Mouse (Mus musculus) embryonic facial prominence, embryonic 11.5 days (tissue): ENCODE measurements around the gene Caskin2. TPM values are rescaled to one million over a fixed set of nuclear protein-coding genes. Genes with fewer than 3 reads are reported as not detected.

Experiments used
- ATAC-seq: fragments of 200-750 bp; cut with Nextera tagmentation; replicated peaks from 2 replicates; pipeline ENCODE4 v1.8.0; 2017; ENCODE audit warnings: low read depth; ENCODE audit not compliant: insufficient number of reproducible peaks, low FRiP score, low TSS enrichment
- DNase-seq: peaks from one replicate; pipeline ENCODE4 v3.0.0-alpha.2; 2015; ENCODE audit warnings: low spot score
- H3K27ac ChIP-seq: fragments of 300-500 bp; sonication (generic); replicated peaks from 2 replicates; pipeline ENCODE4 v1.5.1; 2014; ENCODE audit warnings: mild to moderate bottlenecking, low read depth, low read length, control low read depth
- H3K27me3 ChIP-seq: fragments of 300-500 bp; sonication (generic); 2 replicates; pipeline ENCODE4 v1.6.1; 2014; ENCODE audit warnings: mild to moderate bottlenecking, low read length, moderate library complexity, mixed read lengths; ENCODE audit not compliant: control insufficient read depth, insufficient read depth
- H3K36me3 ChIP-seq: fragments of 300-500 bp; sonication (generic); replicated peaks from 2 replicates; pipeline ENCODE4 v1.6.1; 2014; ENCODE audit warnings: low read depth, mild to moderate bottlenecking, low read length, moderate library complexity, mixed read lengths; ENCODE audit not compliant: control insufficient read depth, insufficient read depth
- H3K4me1 ChIP-seq: fragments of 300-500 bp; sonication (generic); 2 replicates; pipeline ENCODE4 v1.6.1; 2014; ENCODE audit warnings: low read length, mixed read lengths; ENCODE audit not compliant: control insufficient read depth, insufficient read depth
- H3K4me2 ChIP-seq: fragments of 300-500 bp; sonication (generic); 2 replicates; pipeline ENCODE4 v1.6.1; 2014; ENCODE audit warnings: low read depth, mild to moderate bottlenecking, control low read depth, low read length, moderate library complexity
- H3K4me3 ChIP-seq: fragments of 300-500 bp; sonication (generic); 2 replicates; pipeline ENCODE4 v1.5.1; 2014; ENCODE audit warnings: low read depth, low read length, control low read depth
- H3K9ac ChIP-seq: fragments of 300-500 bp; sonication (generic); replicated peaks from 2 replicates; pipeline ENCODE4 v1.6.1; 2014; ENCODE audit warnings: mild to moderate bottlenecking, control low read depth, low read length
- H3K9me3 ChIP-seq: fragments of 300-500 bp; sonication (generic); replicated peaks from 2 replicates; pipeline ENCODE4 v1.6.1; 2016; ENCODE audit warnings: mild to moderate bottlenecking, low read length, inconsistent platforms, mixed read lengths; ENCODE audit not compliant: control insufficient read depth
- WGBS: fragments of 180-500 bp; shearing (Covaris S2); extraction: QIAGEN DNeasy Blood & Tissue Kit; methylation state at CpG from one replicate; pipeline ENCODE4 v1.1.7; 2014; 5-methylcytosine and 5-hydroxymethylcytosine counted together
- polyA plus RNA-seq: library from polyadenylated mRNA; unstranded; fragments of >200 nt; fragmentation: Nextera tagmentation; extraction: Ambion mirVana; gene quantifications from 2 replicates; pipeline ENCODE4 v1.2.1, GENCODE M21; 2014

Gene Caskin2
- polyA plus RNA-seq, 1 experiment from 2014 or later, result 11.9 TPM

GRCm38 (mm10) chr11:115844240-115844639 is 30.8 kb upstream of the Caskin2 start:
- Histone ChIP-seq H3K4me2 (no peak overlapping the region), H3K27ac (no peak overlapping the region), H3K9ac (no peak overlapping the region), H3K4me1 (peaks cover 5% of the 10 kb centered on the region), H3K36me3 (no peaks in the 10 kb centered on the region), H3K9me3 (no peaks in the 10 kb centered on the region), H3K4me3 (no peak overlapping the region), H3K27me3 (no peaks in the 10 kb centered on the region)
- DNase-seq (no peak), ATAC-seq (no peak)
- 64% methylated on average over 8 of the region's 8 CpGs for WGBS

- Histone ChIP-seq H3K9ac (no peak overlapping the region), H3K9me3 (no peaks in the 10 kb centered on the region), H3K27me3 (no peaks in the 10 kb centered on the region), H3K4me1 (peaks cover 5% of the 10 kb centered on the region), H3K36me3 (no peaks in the 10 kb centered on the region), H3K4me3 (no peak overlapping the region), H3K27ac (no peak overlapping the region), H3K4me2 (no peak overlapping the region)
- DNase-seq (no peak), ATAC-seq (no peak)
- 85% methylated on average over 5 of the region's 5 CpGs for WGBS
Measured at GRCm38 (mm10) chr11:115843891-115844239, 30.4 kb upstream of the Caskin2 start.

DNA sequence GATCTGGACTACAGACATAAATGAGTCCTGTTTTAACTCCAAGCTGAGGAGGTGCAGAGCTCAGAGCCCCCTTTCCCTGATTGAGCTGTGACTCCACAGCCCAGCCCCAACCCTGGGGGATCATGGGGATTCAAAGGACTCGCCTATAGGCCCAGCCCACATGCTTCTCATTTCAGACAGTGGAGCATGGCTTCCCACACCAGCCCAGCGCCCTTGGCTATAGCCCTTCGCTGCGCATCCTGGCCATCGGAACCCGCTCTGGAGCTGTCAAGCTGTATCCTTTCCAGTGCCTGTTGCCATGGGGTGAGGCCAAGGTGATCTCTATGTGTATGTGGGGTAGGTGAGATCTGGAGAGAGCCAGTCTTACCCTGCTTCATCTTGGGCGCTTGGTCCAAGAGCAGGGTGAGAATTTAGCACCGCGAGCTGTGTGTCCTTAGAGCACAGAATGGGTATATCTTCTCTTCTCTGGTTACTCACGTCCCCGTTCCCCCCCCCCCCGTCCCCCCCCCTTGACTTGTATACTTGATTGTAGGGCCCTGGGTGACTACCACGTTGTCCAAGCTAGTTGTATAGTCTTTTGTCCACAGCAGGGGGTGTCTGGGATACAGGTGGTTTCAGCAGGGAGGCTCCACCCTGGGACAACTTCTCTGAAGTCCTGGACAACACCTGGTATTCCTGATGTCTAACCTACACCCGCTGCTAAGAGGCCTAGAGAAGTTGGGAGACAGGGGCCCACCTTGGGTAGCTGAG is 29.9 kb upstream of the Caskin2 start:
- no peak overlapping the region for H3K9ac ChIP-seq
- no peaks in the 10 kb centered on the region for H3K36me3 ChIP-seq
- peaks cover 5% of the 10 kb centered on the region for H3K4me1 ChIP-seq
- H3K27me3 ChIP-seq, result no peaks in the 10 kb centered on the region
- no peaks in the 10 kb centered on the region for H3K9me3 ChIP-seq
- no peak overlapping the region for H3K27ac ChIP-seq
- ATAC-seq (no peak), DNase-seq (no peak)
- 70% methylated on average over 14 of the region's 14 CpGs for WGBS
- H3K4me3 ChIP-seq, result no peak overlapping the region
- H3K4me2 ChIP-seq, result no peak overlapping the region

GRCm38 (mm10) chr11:115841961-115842550 is 28.6 kb upstream of the Caskin2 start:
- no peaks in the 10 kb centered on the region for H3K36me3 ChIP-seq
- no peaks in the 10 kb centered on the region for H3K9me3 ChIP-seq
- H3K4me1 ChIP-seq, result peaks cover 5% of the 10 kb centered on the region
- H3K4me2 ChIP-seq, result no peak overlapping the region; the same call in 1 of the 2 replicates
- 17% methylated on average over 6 of the region's 6 CpGs for WGBS
- no peak overlapping the region for H3K9ac ChIP-seq
- peak overlapping the region; percentile 47 for H3K27ac ChIP-seq
- no peaks in the 10 kb centered on the region for H3K27me3 ChIP-seq
- DNase-seq (peak; percentile 35), ATAC-seq (peak; percentile 54; the same call in 1 of the 2 replicates)
- H3K4me3 ChIP-seq, result no peak overlapping the region

- ATAC-seq (no peak), DNase-seq (no peak)
- no peak overlapping the region for H3K4me2 ChIP-seq
- 85% methylated on average over 6 of the region's 6 CpGs for WGBS
- H3K27ac ChIP-seq, result no peak overlapping the region
- no peaks in the 10 kb centered on the region for H3K27me3 ChIP-seq
- H3K9ac ChIP-seq, result no peak overlapping the region
- peaks cover 5% of the 10 kb centered on the region for H3K4me1 ChIP-seq
- no peaks in the 10 kb centered on the region for H3K36me3 ChIP-seq
- no peaks in the 10 kb centered on the region for H3K9me3 ChIP-seq
- no peak overlapping the region for H3K4me3 ChIP-seq
Measured at GRCm38 (mm10) chr11:115841044-115841443, 27.6 kb upstream of the Caskin2 start.

- 61% methylated on average over 3 of the region's 3 CpGs for WGBS
- DNase-seq (no peak), ATAC-seq (no peak)
- no peak overlapping the region for H3K4me3 ChIP-seq
- H3K36me3 ChIP-seq, result no peaks in the 10 kb centered on the region
- no peak overlapping the region for H3K4me2 ChIP-seq
- no peaks in the 10 kb centered on the region for H3K9me3 ChIP-seq
- H3K27ac ChIP-seq, result no peak overlapping the region
- H3K9ac ChIP-seq, result no peak overlapping the region
- H3K4me1 ChIP-seq, result peaks cover 5% of the 10 kb centered on the region
- H3K27me3 ChIP-seq, result no peaks in the 10 kb centered on the region
Measured at GRCm38 (mm10) chr11:115839732-115840131, 26.3 kb upstream of the Caskin2 start.

GRCm38 (mm10) chr11:115838895-115839311 is 25.5 kb upstream of the Caskin2 start:
- H3K4me1 ChIP-seq, result peaks cover 5% of the 10 kb centered on the region
- ATAC-seq, result no peak
- no peak overlapping the region for H3K4me2 ChIP-seq

GRCm38 (mm10) chr11:115837606-115838345 is 24.3 kb upstream of the Caskin2 start:
- H3K4me3 ChIP-seq, result no peak overlapping the region
- no peaks in the 10 kb centered on the region for H3K9me3 ChIP-seq
- WGBS, result 92% methylated on average over 22 of the region's 22 CpGs
- no peak overlapping the region for H3K4me2 ChIP-seq
- no peaks in the 10 kb centered on the region for H3K36me3 ChIP-seq
- peaks cover 7% of the 10 kb centered on the region for H3K4me1 ChIP-seq
- H3K9ac ChIP-seq, result no peak overlapping the region
- no peaks in the 10 kb centered on the region for H3K27me3 ChIP-seq
- no peak for ATAC-seq
- no peak overlapping the region for H3K27ac ChIP-seq
- no peak for DNase-seq

More at GRCm38 (mm10) chr11:115838895-115839311, 25.5 kb upstream of the Caskin2 start:
- Histone ChIP-seq H3K9me3 (no peaks in the 10 kb centered on the region), H3K36me3 (no peaks in the 10 kb centered on the region), H3K27me3 (no peaks in the 10 kb centered on the region), H3K4me3 (no peak overlapping the region), H3K27ac (peak overlapping the region; percentile 47; the same call in 1 of the 2 replicates), H3K9ac (no peak overlapping the region)
- 41% methylated on average over 4 of the region's 4 CpGs for WGBS
- peak; percentile 35 for DNase-seq
